Mouse (Mus musculus) embryonic facial prominence, embryonic 14.5 days (tissue): ENCODE measurements around the gene Desi1. TPM values are rescaled to one million over a fixed set of nuclear protein-coding genes. Genes with fewer than 3 reads are reported as not detected.

ENCODE experiments used
- polyA plus RNA-seq: library from polyadenylated mRNA; unstranded; fragments of >200 nt; fragmentation: Nextera tagmentation; extraction: Ambion mirVana; gene quantifications from 2 replicates; pipeline ENCODE4 v1.2.1, GENCODE M21; 2014

Gene Desi1
- polyA plus RNA-seq, 1 experiment from 2014 or later: 27.2 TPM

Other genes starting within 250 kb of the Desi1 start
- 25.5 and 29.3 TPM in 2 replicates for gene Tef, start 231.4 kb downstream of the Desi1 start, polyA plus RNA-seq
- 23.0 and 26.8 TPM in 2 replicates for gene Tob2, start 175.1 kb downstream of the Desi1 start, polyA plus RNA-seq
- 138 and 146 TPM in 2 replicates for gene Phf5a, start 162.0 kb downstream of the Desi1 start, polyA plus RNA-seq
- 160 and 165 TPM in 2 replicates for gene Aco2, start 161.6 kb downstream of the Desi1 start, polyA plus RNA-seq
- gene Polr3h, start 107.6 kb downstream of the Desi1 start, polyA plus RNA-seq: 70.4 and 72.6 TPM in 2 replicates
- gene Csdc2, start 97.1 kb downstream of the Desi1 start, polyA plus RNA-seq: 20.2 and 20.9 TPM in 2 replicates
- 43.0 and 43.5 TPM in 2 replicates for gene Pmm1, start 72.9 kb downstream of the Desi1 start, polyA plus RNA-seq
- gene 1700029P11Rik, start 53.3 kb downstream of the Desi1 start, polyA plus RNA-seq: not detected in 2 replicates
- gene Xrcc6, start 46.0 kb downstream of the Desi1 start, polyA plus RNA-seq: 68.4 and 68.8 TPM in 2 replicates
- 262 and 292 TPM in 2 replicates for gene Snu13, start 13.7 kb upstream of the Desi1 start, polyA plus RNA-seq
- gene 4930407I10Rik, start 25.3 kb upstream of the Desi1 start, polyA plus RNA-seq: not detected in 2 replicates
- 0.14 TPM in 1 of 2 replicates, not detected in the other for gene Mei1, start 36.1 kb upstream of the Desi1 start, polyA plus RNA-seq
- 29.6 and 30.2 TPM in 2 replicates for gene Ccdc134, start 94.1 kb upstream of the Desi1 start, polyA plus RNA-seq
- gene Srebf2, start 113.3 kb upstream of the Desi1 start, polyA plus RNA-seq: 99.2 and 123 TPM in 2 replicates
- 0.93 and 1.4 TPM in 2 replicates for gene Shisa8, start 179.0 kb upstream of the Desi1 start, polyA plus RNA-seq
- 0.17 and 0.40 TPM in 2 replicates for gene Tnfrsf13c, start 190.5 kb upstream of the Desi1 start, polyA plus RNA-seq
- gene Cenpm, start 210.9 kb upstream of the Desi1 start, polyA plus RNA-seq: 51.7 and 63.5 TPM in 2 replicates
- 0.25 TPM in 1 of 2 replicates, not detected in the other for gene 1500009C09Rik, start 218.5 kb upstream of the Desi1 start, polyA plus RNA-seq
- gene Sept3, start 241.0 kb upstream of the Desi1 start, polyA plus RNA-seq: 13.7 and 16.7 TPM in 2 replicates